Mouse (Mus musculus) layer of hippocampus, adult 18-20 months (tissue): ENCODE measurements around the gene Klhdc8a. TPM values are rescaled to one million over a fixed set of nuclear protein-coding genes. Genes with fewer than 3 reads are reported as not detected.
A peak's percentile ranks its signal among the peaks of the same experiment; 100 is the strongest.
"Not testable (repeated sequence)": the region's sequence is repeated elsewhere in the genome, so short reads cannot be mapped to it uniquely, and the experiment has no call there.

Experiments used
- DNase-seq, 2 experiments: peaks; one replicate each; pipeline ENCODE4 v3.0.0; 2022; ENCODE audit warnings: low spot score in 2 of 2
- long read RNA-seq: library from polyadenylated mRNA; stranded (forward); transcript quantifications from one replicate; pipeline ENCODE4 v2.0.0, GENCODE M21; 2021
- total RNA-seq, 2 experiments: library from RNA; stranded (reverse); gene quantifications; 2 replicates each; pipeline ENCODE4 v1.2.3; 2021

Klhdc8a gene
- 1 to 10 TPM; 4.3 to 5.3 TPM for total RNA-seq
- long read RNA-seq, full-length matches to known transcripts: 13 of 13 reads
- long read RNA-seq, partial matches to known transcripts: 0 of 13 reads
- long read RNA-seq, other reads (novel, unspliced or antisense): 0 of 13 reads

GRCm38 (mm10) chr1:132298425-132298800 lies at the start of gene Klhdc8a:
TSS of gene Klhdc8a (plus strand) at chr1:132298626.
- DNase-seq: peak; percentile 30 to 65

GRCm38 (mm10) chr1:132254467-132254866 lies 44.0 kb upstream of the Klhdc8a start:
- no peak for DNase-seq

DNA sequence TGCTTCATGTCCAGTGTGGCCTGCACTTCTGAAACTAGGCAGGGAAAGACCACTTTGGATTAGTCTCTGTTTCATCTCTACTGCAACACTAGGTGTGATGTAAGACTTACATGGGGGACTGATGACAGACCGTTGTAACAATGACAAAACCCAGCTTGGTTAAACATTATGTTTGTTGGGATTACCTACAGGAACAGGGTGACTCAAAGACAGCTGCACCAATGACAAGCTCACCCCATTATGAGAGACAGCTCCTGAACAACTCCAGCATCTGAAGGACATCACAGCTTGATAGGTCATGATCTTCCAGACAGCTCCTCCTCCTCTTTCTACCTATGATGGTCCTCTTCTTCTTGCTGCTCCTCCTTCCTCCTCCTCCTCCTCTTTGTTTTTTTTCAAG lies 38.1 kb upstream of the Klhdc8a start:
- no peak for DNase-seq

DNA sequence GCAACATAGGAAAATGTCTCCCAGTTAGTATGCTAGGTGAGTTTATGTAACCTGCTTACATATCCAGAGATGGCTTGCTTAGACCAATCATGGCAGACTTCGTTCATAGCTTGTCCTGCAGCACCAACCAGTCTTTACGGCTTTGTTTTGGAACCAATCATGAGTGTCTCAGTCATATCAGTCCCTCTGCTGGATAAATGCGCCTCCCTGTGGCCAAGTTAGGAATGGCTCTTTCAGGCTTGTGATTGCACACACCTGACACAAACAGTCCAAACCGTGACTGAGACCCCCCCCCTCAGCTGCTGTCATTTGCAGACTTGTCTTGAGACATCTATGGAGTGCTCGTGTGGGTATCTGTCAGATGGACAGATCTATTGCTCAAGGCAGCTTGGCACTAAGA lies 37.4 kb upstream of the Klhdc8a start:
- DNase-seq: no peak

DNA sequence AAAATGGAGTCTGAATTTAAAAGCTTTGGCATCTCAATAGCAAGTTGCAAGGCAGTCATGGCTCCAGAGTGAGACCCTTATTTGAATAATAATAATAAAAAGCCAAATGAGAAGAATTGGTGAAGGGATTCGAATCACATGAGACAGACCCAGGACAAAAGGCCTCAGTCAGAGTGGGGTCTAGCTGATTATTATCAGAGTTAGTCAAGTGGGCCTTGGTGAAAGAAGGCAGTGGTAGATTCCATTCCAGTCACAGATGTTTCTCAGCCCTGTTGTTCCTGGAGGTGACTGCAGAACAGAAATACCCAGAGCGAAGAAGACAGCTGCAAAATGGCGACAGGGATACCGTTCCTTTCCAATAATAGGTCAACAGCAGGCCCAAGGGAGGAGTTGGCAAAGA lies 34.8 kb upstream of the Klhdc8a start:
- no peak for DNase-seq

DNA sequence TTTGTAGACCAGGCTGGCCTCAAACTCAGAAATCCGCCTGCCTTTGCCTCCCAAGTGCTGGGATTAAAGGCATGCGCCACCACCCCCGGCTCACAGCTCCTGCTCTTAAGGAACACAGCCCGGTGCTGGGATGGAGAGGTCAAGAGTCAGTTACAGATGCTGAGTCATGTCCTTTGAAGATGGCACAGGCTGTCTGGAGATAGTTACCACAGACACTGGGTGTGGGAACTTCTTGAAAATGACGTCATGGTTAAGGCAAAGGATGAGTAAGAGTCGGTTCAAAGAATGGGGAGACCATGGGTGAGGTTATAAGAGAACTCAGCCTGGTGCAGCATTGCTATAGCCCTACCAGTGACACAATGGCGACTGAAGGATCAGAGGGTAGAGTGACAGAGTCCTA lies 33.8 kb upstream of the Klhdc8a start:
- no peak for DNase-seq

- DNase-seq: no peak
Measured at GRCm38 (mm10) chr1:132265211-132265859, 33.1 kb upstream of the Klhdc8a start.

- no peak for DNase-seq
Measured at GRCm38 (mm10) chr1:132265936-132266335, 32.5 kb upstream of the Klhdc8a start.

DNA sequence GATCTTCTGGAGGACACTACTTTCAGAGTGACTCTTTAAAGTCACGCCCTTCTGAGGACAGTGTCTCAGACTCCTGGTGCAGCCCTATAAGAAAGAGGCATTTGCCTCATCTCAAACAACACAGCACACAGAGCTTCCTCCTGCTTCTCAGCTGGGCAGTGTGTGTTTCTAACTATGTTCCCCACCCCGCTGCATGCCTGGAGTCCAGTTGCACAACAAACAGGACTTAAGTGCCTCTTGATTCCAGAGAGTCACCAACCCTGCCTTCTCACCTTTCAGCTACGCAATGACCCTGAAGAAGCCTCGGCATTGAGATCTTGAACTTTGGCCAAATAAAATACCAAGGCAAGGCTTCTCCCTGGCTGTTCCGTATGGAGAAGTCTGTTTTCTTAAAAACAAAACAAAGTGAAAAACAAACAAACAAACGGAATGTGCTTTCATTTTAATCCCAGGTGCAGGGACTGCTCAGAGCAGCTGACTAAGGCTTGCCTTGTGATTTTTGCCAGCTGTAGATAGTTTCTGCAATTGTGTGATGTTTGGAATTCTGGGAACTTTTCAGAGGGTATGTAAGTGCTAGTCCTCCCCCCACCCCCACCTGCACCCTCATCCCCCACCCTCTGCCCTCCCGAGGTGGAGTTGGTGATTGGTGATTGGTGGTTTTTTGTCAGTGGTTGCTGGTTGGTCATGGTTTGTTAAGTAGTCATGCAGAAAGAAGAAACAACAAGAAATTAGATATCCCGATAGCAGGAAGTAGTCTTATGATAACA lies 31.5 kb upstream of the Klhdc8a start:
- DNase-seq: no peak

DNA sequence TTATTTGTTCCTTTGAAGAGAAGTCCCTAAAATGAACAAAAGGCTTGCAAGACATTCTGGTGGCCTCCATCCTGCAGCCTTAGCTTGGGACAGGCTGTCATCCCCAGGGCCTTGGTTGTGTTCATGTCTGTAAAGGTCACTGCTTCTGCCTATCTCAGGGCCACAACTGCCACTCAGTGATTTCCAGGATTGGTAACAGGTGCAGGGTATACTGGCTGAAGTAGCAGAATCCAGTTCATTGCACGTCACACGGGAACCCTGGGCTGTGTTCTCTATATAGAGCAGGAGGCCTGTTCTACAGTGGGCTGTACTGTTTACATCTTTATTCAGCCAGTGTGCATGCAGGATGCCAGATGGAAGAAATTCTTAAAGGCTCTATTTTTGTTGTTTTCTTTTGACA lies 30.5 kb upstream of the Klhdc8a start:
- DNase-seq: no peak

DNA sequence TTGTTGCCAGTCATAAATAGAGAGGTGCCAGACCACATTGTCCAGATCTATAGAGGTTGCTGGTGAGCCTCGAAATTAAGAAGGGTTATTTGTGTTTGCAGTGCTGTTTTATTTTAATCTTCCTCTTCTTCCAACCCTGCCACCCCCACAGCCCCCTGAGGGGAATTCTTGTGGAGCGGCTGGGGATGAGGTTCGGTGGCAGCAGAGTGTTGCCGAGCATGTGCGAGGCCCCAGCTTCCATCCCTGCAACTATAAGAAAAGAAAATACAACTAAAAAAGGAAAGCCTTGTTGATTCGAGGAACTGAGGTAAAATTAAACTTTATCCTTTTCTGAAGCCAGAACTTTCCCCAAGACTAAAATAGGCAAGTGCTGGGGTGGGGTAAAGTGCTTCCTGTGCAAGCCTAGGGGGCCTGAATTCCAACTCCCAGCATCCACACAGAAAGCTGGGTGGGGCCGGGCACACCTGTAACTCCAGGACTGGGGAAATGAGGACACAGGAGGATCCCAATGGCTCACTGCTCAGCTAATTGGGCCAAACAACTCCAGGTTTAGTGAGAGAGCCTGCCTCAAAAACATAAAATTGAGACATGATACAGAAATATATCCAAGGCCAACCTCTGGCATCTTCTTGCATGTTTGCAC lies 29.9 kb upstream of the Klhdc8a start:
- DNase-seq: no peak

DNA sequence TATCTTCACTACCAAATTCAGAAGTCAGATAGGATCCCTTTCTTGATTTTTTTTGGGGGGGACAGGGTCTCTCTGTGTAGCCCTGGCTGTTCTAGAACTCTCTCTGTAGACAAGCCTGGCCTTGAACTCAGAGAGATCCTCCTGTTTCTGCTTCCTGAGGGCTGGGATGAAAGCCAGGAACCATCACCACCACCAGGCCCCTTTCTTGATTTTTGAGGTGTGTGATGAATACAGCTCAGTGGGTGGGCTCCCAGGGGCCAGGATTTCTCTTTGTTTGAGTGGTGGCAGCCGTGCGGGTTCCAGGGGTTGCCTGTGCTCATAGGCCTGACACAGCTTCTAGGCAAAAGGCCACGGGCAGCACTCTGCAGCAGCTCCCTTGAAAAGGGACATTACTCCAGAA lies 27.2 kb upstream of the Klhdc8a start:
- DNase-seq: no peak

- no peak for DNase-seq
Measured at GRCm38 (mm10) chr1:132276694-132277093, 21.7 kb upstream of the Klhdc8a start.

DNA sequence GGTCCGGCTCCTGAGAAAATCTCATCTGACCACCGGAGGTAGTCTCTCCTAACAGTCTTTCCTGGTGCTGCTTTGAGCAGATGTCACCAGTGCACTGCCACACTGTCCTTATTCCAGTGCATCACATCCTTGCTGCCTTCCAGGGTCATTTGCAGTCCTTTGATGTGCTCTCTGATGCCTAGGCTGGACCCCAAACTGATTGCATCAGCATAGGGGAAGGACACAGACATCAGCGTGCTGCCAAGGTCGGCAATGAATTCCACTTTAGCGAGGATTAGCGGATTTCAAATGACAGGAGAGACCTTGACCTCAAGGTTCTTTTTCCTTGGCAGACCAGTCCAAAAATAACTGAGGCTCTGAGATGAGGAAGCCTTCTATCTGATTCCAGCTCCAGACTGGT lies 21.3 kb upstream of the Klhdc8a start:
- DNase-seq: no peak

DNA sequence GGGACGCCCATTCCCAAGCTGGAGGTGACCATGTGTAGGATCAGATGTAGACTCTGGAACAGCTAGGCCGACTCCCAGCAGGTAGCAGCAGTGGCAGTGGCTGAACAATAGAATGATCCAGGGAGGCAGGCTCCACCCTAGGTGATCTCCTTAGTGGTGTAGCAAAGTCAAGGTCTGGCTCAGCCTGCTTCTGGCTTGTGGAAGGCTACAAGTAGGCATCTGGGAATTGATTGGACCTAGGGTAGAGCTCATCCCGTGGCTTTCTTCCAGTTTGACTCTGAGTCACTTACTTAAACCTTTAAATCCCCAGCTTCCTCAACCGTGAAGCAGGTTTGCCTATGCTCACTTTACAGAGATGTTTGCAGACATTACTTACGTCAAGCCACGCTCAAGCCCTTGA lies 17.8 kb upstream of the Klhdc8a start:
- DNase-seq: not testable (repeated sequence)

DNA sequence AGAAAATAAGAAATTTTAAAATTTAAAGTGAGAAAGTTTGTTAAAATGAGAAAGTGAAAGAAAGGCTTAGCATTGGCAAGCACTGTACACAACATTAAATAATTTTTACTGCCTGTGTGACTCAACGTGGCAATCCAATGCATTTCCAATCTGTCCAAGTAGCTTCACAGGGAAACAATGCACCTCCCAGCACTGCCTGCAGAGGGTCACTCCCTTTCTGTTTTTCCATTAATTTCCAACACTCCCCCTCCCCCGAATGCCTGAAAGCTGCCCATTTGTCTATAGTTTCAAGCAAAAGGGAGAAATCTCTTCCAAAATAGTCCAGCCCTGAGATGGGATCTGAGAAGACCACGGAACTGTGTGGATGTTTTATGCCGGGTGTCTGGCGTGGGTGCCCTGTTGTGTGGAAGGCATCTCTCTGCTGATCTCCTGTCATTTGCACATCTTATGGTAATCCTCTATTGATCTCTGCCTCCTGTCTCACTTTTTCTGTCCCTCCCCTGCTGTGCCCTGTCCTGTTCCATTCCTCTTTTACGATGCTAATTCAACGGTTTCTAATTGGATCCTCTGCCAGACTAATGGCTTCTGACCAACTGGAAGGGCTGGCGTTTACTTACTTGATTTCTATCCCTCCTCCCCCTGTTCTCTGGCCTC lies 16.8 kb upstream of the Klhdc8a start:
- DNase-seq: no peak

- DNase-seq: no peak
Measured at GRCm38 (mm10) chr1:132282177-132282536, 16.3 kb upstream of the Klhdc8a start.

GRCm38 (mm10) chr1:132283018-132283417 lies 15.4 kb upstream of the Klhdc8a start:
- DNase-seq: no peak

- no peak for DNase-seq
Measured at GRCm38 (mm10) chr1:132286735-132287134, 11.7 kb upstream of the Klhdc8a start.

DNA sequence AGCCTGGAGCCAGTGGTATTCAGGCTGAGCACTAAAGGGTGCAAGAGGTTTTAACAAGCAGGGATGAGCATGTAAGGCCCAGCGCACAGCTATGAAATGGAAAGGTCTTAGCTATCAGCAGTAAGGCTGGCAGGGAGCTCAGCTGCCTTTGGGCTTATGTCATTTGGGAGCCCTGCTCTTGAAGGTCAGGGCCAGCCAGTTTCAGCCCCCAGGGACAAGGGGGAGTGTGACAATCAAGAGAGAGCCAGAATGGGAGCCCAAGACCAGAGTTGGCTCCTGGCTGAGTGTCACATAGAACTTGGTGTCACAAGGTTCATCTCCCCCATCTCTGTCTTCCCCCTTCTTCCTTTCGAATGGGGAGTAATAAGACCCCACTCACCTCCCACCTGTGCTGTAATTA lies 11.0 kb upstream of the Klhdc8a start:
- no peak for DNase-seq

GRCm38 (mm10) chr1:132287991-132288451 lies 10.4 kb upstream of the Klhdc8a start:
- DNase-seq: no peak

DNA sequence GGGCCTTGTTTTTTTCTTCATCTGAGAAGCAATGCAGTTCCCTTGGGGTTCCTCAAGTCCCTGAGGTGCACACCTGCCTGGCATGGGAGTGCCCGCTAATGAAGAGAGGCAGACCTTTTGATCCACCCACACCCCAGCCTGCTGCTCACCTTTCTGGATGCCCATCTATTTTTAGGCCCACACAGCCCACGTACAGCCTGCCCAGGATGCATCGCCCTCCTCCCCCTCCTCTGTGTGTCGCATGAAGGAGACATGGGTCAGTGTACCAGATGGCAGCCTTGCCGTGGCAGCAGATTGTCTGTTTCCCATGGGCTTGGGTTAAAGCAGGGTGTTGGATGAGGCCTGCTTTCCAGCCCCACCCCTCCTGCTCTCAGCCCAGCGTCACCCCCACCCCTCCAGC lies 8.5 kb upstream of the Klhdc8a start:
- DNase-seq: no peak
